ENCODE assay signal across 21 mouse cellular contexts in the genomic region with DNA sequence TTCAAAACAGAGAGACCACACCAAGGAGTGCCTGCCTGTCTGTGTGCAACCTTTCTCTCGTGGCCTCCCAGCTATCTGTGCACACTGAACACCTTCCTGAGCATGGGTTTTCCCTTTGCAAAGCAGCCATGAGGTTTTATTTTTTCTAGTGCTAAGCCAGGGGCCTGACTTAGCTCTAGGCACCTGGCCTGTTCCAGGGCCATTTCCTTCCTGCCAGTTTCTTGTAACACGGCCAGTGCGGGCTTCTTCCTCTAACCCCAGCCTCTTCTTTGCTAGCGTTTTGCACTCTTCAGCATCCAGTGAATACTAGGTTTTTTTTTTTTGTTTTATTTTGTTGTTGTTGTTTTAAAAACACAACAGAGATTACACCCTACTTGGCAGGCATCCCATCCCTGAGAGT.
DNase-seq lines count a peak whose midpoint lies in the region; ATAC-seq and TF ChIP-seq lines count a peak whose summit lies in the region.
"Had no signal": no experiment of that assay in that cellular context is flagged by ENCODE, and none has a peak within 500 bp of the region (broad histone marks: within the 10 kb centered on the region; RNA-seq: fewer than 3 reads in every experiment).

No protein-coding gene starts in this region.

- no peak overlapping the region for H3K4me2 ChIP-seq in heart, embryonic 11.5 days
- H3K4me2 ChIP-seq in stomach, embryonic 14.5 days (replicated peaks; ENCODE audit: low read depth, low read length): no peak overlapping the region
- no peak overlapping the region for H3K4me2 ChIP-seq in stomach, postnatal 0 days (replicated peaks; ENCODE audit: low read depth)
- H3K4me2 ChIP-seq: embryonic facial prominence, embryonic 12.5 days; forebrain, embryonic 15.5 days; heart, embryonic 15.5 days; hindbrain, embryonic 12.5 days had no signal

- H3K4me1 ChIP-seq in heart, embryonic 11.5 days (ENCODE audit: control insufficient read depth, insufficient read depth, low read length): no peaks in the 10 kb centered on the region
- peaks cover 5% of the 10 kb centered on the region; the same call in 1 of the 2 replicates for H3K4me1 ChIP-seq in stomach, embryonic 14.5 days (ENCODE audit: control insufficient read depth, insufficient read depth, low read length)
- no peaks in the 10 kb centered on the region for H3K4me1 ChIP-seq in stomach, postnatal 0 days (replicated peaks; ENCODE audit: control insufficient read depth, insufficient read depth)
- H3K4me1 ChIP-seq: embryonic facial prominence, embryonic 12.5 days; forebrain, embryonic 15.5 days; heart, embryonic 15.5 days; hindbrain, embryonic 12.5 days had no signal

- no peak overlapping the region for H3K4me3 ChIP-seq in heart, embryonic 11.5 days (ENCODE audit: low read depth, low read length)
- H3K4me3 ChIP-seq in stomach, embryonic 14.5 days (ENCODE audit: low read depth, low read length): no peak overlapping the region
- no peak overlapping the region for H3K4me3 ChIP-seq in stomach, postnatal 0 days (ENCODE audit: low read depth, low read length)
- H3K4me3 ChIP-seq: embryonic facial prominence, embryonic 12.5 days; forebrain, embryonic 15.5 days; heart, adult 2 months; heart, embryonic 15.5 days; hindbrain, embryonic 12.5 days had no signal

- TF ChIP-seq EP300 in stomach, postnatal 0 days (optimal IDR thresholded peaks at IDR 0.05): no peak

- peak; percentile 93 for DNase-seq in heart, adult 11 months
- DNase-seq in stomach, postnatal 0 days (ENCODE audit: low spot score): no peak
- DNase-seq in induced T-regulatory cell, adult 2 months (ENCODE audit: low read depth): peak; percentile 14
- peak; percentile 42 for DNase-seq in thymus, postnatal 4 days
- DNase-seq in frontal cortex, postnatal 36 days (ENCODE audit: low spot score in 2 of 2): no peak
- DNase-seq: adrenal gland, postnatal 14 days; cerebellum, adult 11-12 months; cerebellum, adult 9-10 months; cerebellum, postnatal 25 days; gastrocnemius, postnatal 10 days; heart, postnatal 4 days had no signal

- H3K36me3 ChIP-seq in heart, embryonic 11.5 days (ENCODE audit: control insufficient read depth, insufficient read depth, low read length): no peaks in the 10 kb centered on the region
- H3K36me3 ChIP-seq in stomach, embryonic 14.5 days (ENCODE audit: control insufficient read depth, insufficient read depth, low read length): no peaks in the 10 kb centered on the region
- H3K36me3 ChIP-seq in stomach, postnatal 0 days (ENCODE audit: control insufficient read depth, insufficient read depth, low read length): no peaks in the 10 kb centered on the region
- H3K36me3 ChIP-seq: embryonic facial prominence, embryonic 12.5 days; heart, embryonic 15.5 days had no signal

- H3K9ac ChIP-seq in heart, embryonic 11.5 days (ENCODE audit: low read depth, low read length): no peak overlapping the region
- no peak overlapping the region for H3K9ac ChIP-seq in stomach, embryonic 14.5 days (replicated peaks; ENCODE audit: low read depth, low read length)
- no peak overlapping the region for H3K9ac ChIP-seq in stomach, postnatal 0 days (ENCODE audit: low read length)
- H3K9ac ChIP-seq: embryonic facial prominence, embryonic 12.5 days; forebrain, embryonic 15.5 days; heart, embryonic 15.5 days; hindbrain, embryonic 12.5 days had no signal

- H3K9me3 ChIP-seq in heart, embryonic 11.5 days (replicated peaks; ENCODE audit: control insufficient read depth, low read length): no peaks in the 10 kb centered on the region
- H3K9me3 ChIP-seq in stomach, embryonic 14.5 days (ENCODE audit: control insufficient read depth, low read depth, low read length): no peaks in the 10 kb centered on the region
- H3K9me3 ChIP-seq in stomach, postnatal 0 days (ENCODE audit: control insufficient read depth, low read length): no peaks in the 10 kb centered on the region
- H3K9me3 ChIP-seq: embryonic facial prominence, embryonic 12.5 days; forebrain, embryonic 15.5 days; heart, embryonic 15.5 days; hindbrain, embryonic 12.5 days had no signal

- 75% methylated on average over 4 of the region's 4 CpGs for whole genome bisulfite sequencing in heart, embryonic 11.5 days (ENCODE audit: insufficient replicate concordance)
- 62% methylated on average over 4 of the region's 4 CpGs for WGBS in stomach, embryonic 14.5 days
- 63% methylated on average over 4 of the region's 4 CpGs for WGBS in stomach, postnatal 0 days

- no peak for ATAC-seq in heart, embryonic 11.5 days (replicated peaks; ENCODE audit: insufficient number of reproducible peaks, low FRiP score, low TSS enrichment)
- ATAC-seq in stomach, embryonic 14.5 days (ENCODE audit: insufficient number of reproducible peaks, insufficient read depth, low FRiP score, low read depth): no peak
- no peak for ATAC-seq in stomach, postnatal 0 days (ENCODE audit: low FRiP score, low TSS enrichment)
- ATAC-seq: activated CD4-positive, CD25-positive, alpha-beta regulatory T cell, adult 4 months; forebrain, embryonic 15.5 days; hindbrain, embryonic 16.5 days; Patski had no signal

- TF ChIP-seq CTCF in stomach, postnatal 0 days (IDR thresholded peaks at IDR 0.05; ENCODE audit: low read depth): no peak

- H3K27ac ChIP-seq in heart, embryonic 11.5 days (ENCODE audit: low read depth, low read length): no peak overlapping the region
- peak overlapping the region; percentile 4; the same call in 1 of the 2 replicates for H3K27ac ChIP-seq in stomach, embryonic 14.5 days (ENCODE audit: low read length)
- no peak overlapping the region for H3K27ac ChIP-seq in stomach, postnatal 0 days (replicated peaks)
- H3K27ac ChIP-seq: embryonic facial prominence, embryonic 12.5 days; forebrain, embryonic 15.5 days; heart, adult 2 months; heart, embryonic 15.5 days; hindbrain, embryonic 12.5 days had no signal

- H3K27me3 ChIP-seq in heart, embryonic 11.5 days (ENCODE audit: control insufficient read depth, insufficient read depth, low read length): peaks cover 15% of the 10 kb centered on the region
- H3K27me3 ChIP-seq in stomach, embryonic 14.5 days (ENCODE audit: control insufficient read depth, insufficient read depth, low read length): no peaks in the 10 kb centered on the region
- H3K27me3 ChIP-seq in stomach, postnatal 0 days (ENCODE audit: control insufficient read depth, insufficient read depth, low read length): no peaks in the 10 kb centered on the region
- H3K27me3 ChIP-seq: forebrain, embryonic 15.5 days had no signal

Comparison
In these comparisons a context has a peak if more than half of its experiments do, and no peak if none do; other contexts are left out.
1. DNase-seq: peak in heart, adult 11 months (single experiment), induced T-regulatory cell, adult 2 months (single experiment) and thymus, postnatal 4 days (single experiment); none in stomach, postnatal 0 days (single experiment) and frontal cortex, postnatal 36 days (0 of 2).